Mouse (Mus musculus) fibroblast of lung, adult 2 months (primary cell): ENCODE measurements around the gene A630095N17Rik.
"Not testable (repeated sequence)": the region's sequence is repeated elsewhere in the genome, so short reads cannot be mapped to it uniquely, and the experiment has no call there.

Experiments used
- DNase-seq: peaks from one replicate; pipeline ENCODE4 v3.0.0-alpha.2; 2011; ENCODE audit warnings: low read depth

Gene A630095N17Rik

GRCm38 (mm10) chr1:75243411-75243810, 11.5 kb upstream of the A630095N17Rik start:
- DNase-seq = no peak

GRCm38 (mm10) chr1:75239591-75239990, 7.7 kb upstream of the A630095N17Rik start:
- DNase-seq = no peak

- DNase-seq = no peak
These were observed 4.5 kb upstream of the A630095N17Rik start, which contains the start of gene Dnajb2 for GRCm38 (mm10) chr1:75236117-75237050. Dnajb2 (plus strand) TSS chr1:75236406.

GRCm38 (mm10) chr1:75234606-75235005, 2.7 kb upstream of the A630095N17Rik start:
- DNase-seq = no peak

GRCm38 (mm10) chr1:75232489-75232888, 587 bp upstream of the A630095N17Rik start:
- DNase-seq = not testable (repeated sequence)

DNA sequence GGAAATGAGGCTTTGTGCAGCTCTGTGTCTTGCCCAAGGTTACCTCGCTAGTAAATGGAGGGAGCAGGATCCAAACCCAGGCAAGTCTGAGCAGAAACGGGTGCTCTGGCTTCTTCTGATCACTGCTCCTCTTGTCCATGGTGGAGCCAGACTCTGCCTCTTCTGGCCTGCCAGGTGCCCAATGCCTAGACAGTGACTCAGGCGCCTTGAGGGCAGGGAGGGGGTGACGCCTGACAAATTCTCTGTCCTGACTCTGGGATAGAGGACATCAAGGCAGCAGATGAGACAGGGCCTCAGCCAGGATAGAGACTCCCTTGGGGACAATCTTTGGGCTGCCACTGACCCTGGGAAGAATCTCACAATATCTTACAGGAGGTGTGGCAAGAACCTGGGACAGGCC, 678 bp downstream of the A630095N17Rik start:
- DNase-seq = no peak

GRCm38 (mm10) chr1:75230335-75230994, 1.4 kb downstream of the A630095N17Rik start:
- DNase-seq = no peak

DNA sequence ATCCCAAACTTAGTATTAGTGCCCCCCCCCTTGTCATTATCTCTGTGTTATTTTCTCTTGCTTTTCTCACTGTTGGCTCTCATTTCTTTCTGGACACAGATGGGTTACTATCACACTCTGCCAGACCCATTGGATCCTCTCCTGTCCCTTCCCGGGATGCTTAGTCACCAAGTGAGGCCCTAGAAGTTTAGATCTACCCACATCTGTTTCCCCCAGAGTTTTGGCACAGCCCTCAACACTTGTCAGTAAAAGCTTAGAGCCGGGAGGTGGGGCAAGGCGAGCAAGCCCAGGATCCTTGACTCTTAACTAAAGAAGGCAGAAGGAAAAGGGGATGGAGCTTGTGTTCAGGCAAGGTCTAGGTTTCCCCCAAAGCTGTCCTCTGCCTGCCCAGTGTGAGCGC, 2.7 kb downstream of the A630095N17Rik start:
- DNase-seq = no peak

- no peak for DNase-seq
These were observed 4.2 kb downstream of the A630095N17Rik start for GRCm38 (mm10) chr1:75227653-75228052.

DNA sequence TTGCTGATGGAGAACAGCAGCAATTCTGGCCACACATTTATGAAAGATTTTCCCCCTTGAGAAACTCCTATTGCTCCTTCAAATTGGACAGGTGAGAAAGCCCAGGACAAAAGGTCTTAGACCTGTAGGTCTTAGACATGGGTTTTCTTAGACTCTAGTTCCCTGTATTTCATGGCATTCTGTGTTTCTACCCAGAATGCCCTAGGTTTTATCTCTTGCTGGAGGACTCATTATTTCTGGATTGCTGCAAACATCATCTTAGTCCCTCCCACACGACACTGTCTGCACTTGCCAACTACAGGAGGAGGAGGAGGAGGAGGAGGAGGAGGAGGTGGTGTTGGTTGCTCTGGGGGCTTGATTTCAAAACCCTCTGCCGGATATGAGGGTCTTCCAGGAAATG, 5.8 kb downstream of the A630095N17Rik start:
- DNase-seq = no peak

DNA sequence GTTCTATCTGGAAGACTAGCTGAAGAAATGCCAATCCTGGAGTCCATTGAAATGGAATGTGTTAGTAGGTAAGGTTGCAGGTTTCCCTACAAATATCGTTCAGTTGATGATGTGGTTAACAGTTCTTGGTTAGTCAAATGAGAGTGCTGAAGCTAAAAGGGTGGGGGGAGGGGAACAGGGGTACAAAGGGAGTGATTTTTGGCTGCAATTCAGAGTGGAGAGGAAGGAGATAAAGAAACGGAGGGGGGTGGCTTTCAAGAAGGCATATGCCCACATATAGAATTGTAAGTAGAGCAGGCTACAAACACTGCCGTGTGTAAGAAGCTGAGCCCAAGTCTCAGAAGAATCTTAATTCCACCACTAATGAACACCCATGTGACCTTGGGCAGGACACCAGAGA, 6.4 kb downstream of the A630095N17Rik start:
- DNase-seq = no peak

GRCm38 (mm10) chr1:75223532-75223931, 8.4 kb downstream of the A630095N17Rik start:
- DNase-seq = no peak

GRCm38 (mm10) chr1:75222926-75223325, 9.0 kb downstream of the A630095N17Rik start:
- DNase-seq = no peak

DNA sequence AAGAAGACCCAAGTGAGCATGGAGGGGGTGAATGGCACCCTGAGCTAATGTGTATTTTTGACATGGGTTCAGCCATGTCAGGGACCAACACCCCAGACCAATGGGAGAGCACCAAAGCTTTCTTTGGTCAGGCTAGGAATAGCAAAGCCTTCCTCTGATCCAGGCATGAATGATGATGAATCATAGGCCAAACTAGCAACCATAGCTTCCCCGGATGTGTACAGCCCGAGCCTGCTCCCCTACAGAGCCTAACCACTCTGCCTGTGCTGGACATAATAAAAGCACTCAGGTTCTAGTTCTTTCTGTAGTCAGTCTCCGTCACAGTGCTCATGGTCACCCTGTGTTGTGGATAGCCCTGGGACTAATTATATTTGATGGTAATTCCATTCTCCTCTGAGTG, 10.4 kb downstream of the A630095N17Rik start:
- DNase-seq = no peak

GRCm38 (mm10) chr1:75219531-75219930, 12.4 kb downstream of the A630095N17Rik start, which contains the start of gene Tuba4a:
Tuba4a (minus strand) TSS chr1:75219865.
- no peak for DNase-seq

GRCm38 (mm10) chr1:75219078-75219477, 12.8 kb downstream of the A630095N17Rik start:
- peak; percentile 66 for DNase-seq

- no peak for DNase-seq
These were observed 13.5 kb downstream of the A630095N17Rik start for GRCm38 (mm10) chr1:75218227-75219001.

- no peak for DNase-seq
These were observed 14.0 kb downstream of the A630095N17Rik start for GRCm38 (mm10) chr1:75217893-75218226.

- no peak for DNase-seq
These were observed 14.9 kb downstream of the A630095N17Rik start for GRCm38 (mm10) chr1:75216797-75217585.

GRCm38 (mm10) chr1:75215785-75216184, 16.1 kb downstream of the A630095N17Rik start:
- DNase-seq = no peak

GRCm38 (mm10) chr1:75214886-75215285, 17.0 kb downstream of the A630095N17Rik start:
- DNase-seq = no peak

- DNase-seq = no peak
These were observed 17.5 kb downstream of the A630095N17Rik start for GRCm38 (mm10) chr1:75214442-75214841.
